Mouse (Mus musculus) neural tube, embryonic 10.5 days (tissue): Measurements from ENCODE around the gene Mixl1.

Experiments used
- DNase-seq: peaks from one replicate; pipeline ENCODE4 v3.0.0-alpha.2; 2017; ENCODE audit warnings: low spot score; ENCODE audit errors: extremely low spot score

Mixl1 gene

DNA sequence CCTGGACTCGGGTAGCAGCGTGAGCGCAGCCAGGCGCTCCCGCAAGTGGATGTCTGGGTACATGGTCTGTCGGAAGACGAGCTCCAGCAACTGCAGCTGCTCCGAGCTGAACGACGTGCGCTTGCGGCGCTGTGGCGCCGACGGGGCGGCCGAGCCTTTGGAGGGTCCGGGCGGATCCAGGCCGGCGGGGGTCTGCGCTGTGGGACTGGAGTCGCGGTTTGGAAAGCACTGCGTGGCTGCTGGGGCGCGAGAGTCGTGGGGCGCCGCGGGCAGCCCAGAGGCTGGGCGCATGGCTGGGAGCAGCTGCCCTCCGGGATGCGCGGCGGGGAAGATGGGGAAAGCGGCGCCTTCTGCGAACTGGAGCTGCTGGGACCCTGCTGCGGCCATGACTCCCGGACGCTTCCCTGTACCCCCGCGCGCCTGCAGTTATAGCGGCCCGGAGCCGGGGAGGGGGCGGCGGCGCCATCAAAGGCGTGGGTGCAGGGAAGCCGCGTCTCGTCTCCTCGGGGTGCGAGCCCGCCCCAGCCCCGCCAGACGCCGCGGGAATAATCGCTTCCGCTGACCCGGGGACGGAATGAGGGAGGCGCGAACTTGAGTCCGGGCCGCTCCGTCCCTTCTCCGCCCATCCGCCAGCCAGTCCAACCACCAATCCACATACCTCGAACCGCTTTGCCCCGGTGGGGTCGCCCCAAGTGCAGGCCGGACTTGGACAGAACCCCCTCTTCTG lies at the start of gene Mixl1:
TSS of gene Mixl1 (minus strand) at position 409 of the 727 bp plus-strand sequence.
- peak; percentile 58 for DNase-seq

DNA sequence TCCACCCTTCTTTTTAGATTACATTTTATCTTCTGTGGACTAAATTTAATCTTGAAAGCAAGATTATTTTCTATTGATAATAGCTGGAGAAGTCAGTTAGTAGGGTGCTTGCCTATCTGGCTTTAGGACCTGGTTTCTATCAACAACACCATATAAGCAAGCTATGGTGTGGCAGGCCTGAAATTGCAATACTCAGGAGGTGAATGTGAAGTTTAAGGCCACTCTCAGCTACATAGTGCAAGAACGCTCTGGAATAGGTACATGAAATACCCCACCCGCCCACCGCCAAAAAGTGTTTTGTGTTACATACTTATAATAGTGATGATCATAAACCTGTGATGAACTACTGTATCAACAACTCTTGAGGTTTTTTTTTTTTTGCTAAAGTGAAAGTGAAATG lies 32.4 kb upstream of the Mixl1 start:
- no peak for DNase-seq

DNA sequence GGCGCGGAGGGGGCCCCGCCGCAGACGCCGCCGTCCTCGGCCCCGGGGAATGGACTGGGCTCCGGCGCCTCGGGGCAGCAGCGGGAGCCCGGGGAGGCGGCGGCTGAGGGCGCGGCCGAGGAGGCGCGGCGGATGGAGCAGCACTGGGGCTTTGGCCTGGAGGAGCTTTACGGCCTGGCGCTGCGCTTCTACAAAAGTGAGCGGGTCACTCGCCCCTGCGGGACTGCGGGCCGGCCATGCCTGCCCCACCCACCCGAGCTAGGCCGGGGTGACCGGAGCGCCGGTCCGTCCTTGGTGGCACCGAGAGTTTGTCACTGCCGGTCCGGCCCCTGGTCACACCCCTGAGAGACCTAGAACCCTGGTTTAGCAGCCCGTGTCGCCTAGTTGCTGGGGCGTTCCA lies 29.3 kb upstream of the Mixl1 start:
- DNase-seq: no peak

GRCm38 (mm10) chr1:180725704-180726179 lies 28.9 kb upstream of the Mixl1 start, which contains the start of gene Acbd3:
TSS of gene Acbd3 (plus strand) at chr1:180726043.
- peak; percentile 96 for DNase-seq

GRCm38 (mm10) chr1:180723701-180724238 lies 26.9 kb upstream of the Mixl1 start:
- DNase-seq: no peak

- DNase-seq: no peak
Observed at GRCm38 (mm10) chr1:180722608-180723007, 25.8 kb upstream of the Mixl1 start.

GRCm38 (mm10) chr1:180719951-180720689 lies 23.3 kb upstream of the Mixl1 start:
- DNase-seq: peak; percentile 89

GRCm38 (mm10) chr1:180719483-180719882 lies 22.6 kb upstream of the Mixl1 start:
- no peak for DNase-seq

DNA sequence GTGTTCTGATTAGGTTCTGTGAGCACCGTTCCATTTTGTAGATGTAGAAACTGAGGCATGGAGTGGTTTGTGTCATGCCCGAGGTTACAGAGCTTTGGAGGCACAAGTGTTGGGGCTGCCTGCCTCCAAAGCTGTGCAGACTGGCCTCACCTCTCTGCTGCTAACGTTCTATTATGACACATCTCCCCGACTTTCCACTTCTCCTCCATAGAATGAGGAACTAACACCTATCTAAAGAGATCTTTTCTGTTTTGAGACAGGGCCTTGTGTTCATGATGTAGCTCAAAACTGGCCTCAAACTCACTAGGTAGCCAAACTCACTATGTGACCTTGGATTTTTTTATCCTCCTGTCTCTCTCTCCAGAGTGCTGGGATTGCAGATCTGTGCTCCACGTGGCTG lies 21.9 kb upstream of the Mixl1 start:
- DNase-seq: no peak

DNA sequence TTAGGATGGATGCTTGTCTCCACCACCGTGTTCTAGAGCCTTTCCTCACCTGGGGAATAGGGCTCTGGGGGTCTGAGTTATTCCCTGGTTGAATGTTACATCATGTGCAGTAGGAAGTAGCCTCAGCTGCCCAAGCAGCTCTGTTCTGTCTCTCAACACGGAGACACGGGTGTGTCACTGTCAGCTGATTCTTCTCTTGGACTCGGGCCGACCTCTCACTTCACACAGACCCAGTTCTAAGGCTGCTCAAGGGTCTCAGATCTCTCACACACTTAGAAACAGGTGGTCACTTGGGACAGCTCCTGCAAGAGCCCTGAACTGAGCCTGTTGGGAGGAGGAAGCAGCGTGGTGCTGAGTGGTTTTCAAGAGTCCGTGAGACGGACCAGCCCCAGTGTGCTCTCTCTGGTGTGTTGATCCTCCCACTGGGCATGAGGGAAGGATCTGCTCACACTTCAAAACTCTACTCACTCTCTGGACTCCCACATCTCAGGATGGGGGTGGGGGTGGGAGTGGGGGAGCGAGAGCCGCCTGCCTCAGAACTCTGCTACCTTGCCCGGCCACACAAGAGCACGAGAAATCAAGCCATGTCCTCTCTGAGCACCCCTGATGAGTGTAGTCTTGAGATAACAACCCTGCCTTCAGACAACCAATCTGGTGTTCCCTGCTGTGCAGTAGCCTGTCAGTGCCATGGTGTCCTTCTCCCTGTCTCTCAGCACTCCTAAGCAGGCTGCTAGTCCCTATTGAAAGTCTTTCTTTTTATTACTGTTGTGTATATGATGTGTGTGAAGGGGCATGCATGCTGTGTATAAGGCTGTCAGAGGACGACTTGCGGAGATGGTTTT lies 12.3 kb upstream of the Mixl1 start:
- DNase-seq: no peak

DNA sequence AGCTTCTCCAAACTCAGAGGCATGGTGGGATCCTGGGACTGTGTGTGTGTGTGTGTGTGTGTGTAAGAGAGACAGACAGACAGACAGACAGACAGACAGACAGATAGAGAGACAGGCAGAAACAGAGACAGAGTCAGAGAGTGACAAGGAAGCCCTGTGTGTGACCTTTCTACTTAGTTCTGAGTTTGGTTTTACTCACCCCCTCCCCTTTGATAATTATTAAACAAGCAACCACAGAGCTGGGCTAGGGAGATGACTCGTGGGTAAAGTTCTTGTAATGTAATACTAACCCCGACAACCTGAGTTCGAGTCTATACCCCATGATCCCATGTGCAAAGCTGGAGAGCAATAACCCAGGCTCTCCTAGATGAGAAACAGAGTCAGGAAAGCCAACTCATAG lies 11.0 kb upstream of the Mixl1 start:
- no peak for DNase-seq

- no peak for DNase-seq
Observed at GRCm38 (mm10) chr1:180707368-180707767, 10.5 kb upstream of the Mixl1 start.

DNA sequence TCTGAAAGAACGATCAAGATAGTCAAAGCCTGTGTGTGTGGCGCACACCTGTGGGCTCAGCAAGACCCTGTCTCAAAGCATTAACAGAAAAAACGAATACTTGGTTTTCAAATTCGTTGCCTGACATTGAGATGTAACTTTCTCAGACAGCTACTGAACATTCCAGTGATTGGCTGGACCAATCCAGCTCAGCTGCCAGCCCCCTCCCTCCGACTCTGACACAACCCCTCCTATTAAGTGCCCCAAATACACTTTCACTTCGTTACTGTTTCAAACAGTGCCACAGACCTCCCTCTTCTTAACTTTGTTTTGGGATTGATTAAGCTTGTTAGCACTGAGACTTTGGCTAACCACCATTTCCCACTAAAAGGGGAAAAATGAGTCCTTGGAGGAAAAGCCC lies 6.6 kb upstream of the Mixl1 start:
- DNase-seq: no peak

DNA sequence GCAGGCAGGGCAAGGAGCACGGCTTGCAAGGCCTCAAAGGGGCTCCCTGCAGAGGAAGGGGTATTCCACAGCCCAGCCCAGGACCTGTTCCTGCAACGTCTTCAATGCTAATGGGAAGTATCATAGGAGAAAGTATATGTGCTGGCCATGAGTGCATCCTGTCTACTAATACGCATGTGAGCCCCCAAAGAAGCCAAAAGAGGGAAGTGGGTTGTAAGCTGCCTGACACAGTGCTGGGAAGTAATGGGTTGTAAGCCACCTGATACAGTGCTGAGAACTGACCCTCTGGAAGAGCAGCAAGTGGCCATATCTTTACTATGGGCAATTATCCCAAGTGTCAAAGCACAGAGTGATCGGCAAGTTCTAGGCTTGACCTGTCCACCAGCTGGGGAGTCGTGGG lies 1.2 kb upstream of the Mixl1 start:
- DNase-seq: no peak

DNA sequence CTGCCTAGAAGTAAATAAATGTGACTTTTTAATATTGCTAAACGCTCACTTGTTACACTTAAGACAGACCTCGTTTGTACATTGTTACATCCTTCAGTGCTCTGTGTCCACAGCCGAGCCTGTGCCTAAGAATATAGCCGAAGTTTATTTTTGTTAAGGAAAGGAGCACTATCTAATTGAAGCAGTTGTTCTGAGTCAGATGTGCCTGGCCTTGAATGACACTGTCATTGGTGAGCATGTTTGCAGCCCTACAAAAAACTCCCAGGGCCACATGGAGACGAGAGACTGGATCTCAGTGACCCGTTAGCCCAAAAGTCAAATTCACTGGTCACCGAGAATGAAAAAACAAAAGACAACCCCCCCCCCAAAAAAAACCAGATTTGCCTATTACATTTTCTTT lies 5.5 kb downstream of the Mixl1 start:
- DNase-seq: no peak
